Mouse (Mus musculus): ENCODE measurements at regions not wholly inside any gene's neighbourhood (a gene's known extent, or its start where the extent isn't known, plus 50 kb on each side); places are given as distances from the start of the nearest gene placed in this dataset.
A peak's percentile ranks its signal among the peaks of the same experiment; 100 is the strongest.
"Not testable (repeated sequence)": the region's sequence is repeated elsewhere in the genome, so short reads cannot be mapped to it uniquely, and the experiment has no call there.

DNA sequence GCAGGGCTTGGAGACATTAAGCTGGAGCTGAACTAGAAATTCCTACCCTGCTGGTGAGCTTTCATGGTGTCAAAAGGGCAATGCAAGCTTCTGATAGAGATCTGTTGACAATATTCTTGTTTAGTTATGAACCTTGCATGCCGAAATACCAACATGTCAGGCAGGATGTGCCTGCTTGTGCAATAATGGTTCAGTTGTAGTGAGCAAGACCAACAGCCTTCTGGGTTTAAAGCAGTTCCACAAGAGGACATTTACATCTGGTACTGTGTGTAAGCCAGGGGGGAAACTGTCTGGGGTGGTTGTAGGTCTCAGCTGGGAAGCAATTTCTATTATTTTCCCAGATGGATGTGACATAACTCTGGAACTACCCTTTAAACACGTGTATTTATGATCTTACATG is 987.6 kb upstream of the Gm38303 start:
- DNase-seq: no peak

DNA sequence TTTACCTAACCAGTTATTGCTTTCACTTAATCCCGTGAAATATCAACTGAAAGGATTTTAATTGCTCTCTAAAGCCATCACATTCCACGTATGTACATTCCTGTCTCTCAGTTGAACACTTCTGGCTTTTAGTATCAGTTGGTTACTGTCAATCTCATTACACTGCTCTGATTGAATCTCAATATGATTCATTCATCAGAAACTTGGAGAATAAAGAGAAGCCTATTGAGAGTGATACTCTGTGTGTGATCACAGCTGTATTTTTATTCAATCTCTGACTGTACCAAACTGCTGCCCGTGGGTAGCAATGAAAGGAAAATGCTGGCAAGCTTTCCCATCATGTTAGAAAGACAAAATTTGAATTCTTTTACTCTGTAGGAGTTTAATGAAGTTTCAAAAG is 957.5 kb upstream of the Gm38303 start:
- DNase-seq: no peak

DNA sequence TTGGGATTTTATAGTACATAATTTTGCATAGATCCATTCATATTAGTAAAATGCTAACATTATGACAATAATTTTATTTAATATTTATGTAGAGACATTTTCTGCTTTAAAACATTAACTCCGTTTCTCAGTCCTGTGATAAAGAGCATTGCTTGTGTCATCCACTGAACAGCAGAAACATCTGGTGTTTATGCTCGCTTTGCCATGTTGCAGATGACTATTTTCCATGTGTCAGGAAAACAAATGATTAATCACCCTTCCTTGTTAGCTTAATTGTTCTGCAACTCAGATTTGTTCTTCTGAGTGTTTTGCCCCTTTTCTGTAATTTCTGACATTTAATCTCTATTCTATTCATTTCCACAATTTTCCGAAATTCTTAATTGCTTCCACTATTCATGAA is 925.6 kb upstream of the Gm38303 start:
- no peak for DNase-seq

DNA sequence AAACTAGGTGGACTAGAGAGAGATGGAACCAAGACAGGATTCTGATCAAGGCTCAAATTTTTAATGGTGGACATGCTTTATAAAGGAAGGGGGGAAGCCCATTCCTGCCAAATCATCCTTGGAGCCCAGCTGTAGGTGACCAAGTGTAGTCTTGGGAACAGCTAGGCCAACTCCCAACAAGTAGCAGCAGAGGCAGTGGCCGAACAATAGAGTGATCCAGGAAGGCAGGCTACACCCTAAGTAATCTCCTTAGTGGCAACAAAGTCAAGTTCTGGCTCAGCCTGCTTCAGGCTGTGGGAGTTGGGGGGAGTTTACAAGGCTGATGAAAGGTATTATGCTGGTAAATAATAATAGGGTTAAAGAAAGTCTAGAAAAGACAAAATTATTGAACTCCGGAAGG is 878.5 kb upstream of the Gm38303 start:
- DNase-seq: no peak

DNA sequence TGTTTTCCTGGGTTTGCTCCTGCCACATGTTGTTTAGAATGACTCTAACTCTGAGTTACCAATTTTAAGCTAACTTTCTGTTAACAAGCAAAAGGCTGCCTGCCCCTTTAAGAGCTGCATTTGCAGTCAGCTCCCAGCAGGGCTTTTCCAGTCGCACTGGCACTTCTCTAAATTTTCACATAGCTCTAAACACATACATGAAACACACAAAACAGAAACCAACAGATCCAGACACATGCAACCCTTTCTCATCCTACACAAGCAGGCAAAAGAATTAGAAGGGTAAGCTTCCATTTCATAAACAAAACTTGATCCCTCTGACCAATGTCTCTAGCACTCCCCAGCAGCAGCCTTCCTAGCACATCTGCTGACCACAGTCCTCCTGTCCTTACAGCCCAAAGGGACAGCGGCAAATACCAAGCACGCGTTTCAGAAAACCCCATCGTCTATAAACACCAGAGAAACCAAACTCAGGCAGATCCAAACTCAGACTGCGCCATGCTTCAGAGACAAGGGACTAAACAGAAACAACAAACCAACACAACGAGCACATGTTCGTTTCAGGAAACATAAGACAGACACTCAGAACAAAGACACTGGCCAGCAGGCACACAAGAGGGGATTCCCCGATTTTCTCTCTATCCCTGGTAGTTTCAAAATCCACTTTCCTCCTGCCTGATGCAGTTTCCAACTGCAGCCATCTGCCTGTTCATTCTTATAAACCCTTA is 877.6 kb upstream of the Gm38303 start:
- DNase-seq: peak; percentile 4

DNA sequence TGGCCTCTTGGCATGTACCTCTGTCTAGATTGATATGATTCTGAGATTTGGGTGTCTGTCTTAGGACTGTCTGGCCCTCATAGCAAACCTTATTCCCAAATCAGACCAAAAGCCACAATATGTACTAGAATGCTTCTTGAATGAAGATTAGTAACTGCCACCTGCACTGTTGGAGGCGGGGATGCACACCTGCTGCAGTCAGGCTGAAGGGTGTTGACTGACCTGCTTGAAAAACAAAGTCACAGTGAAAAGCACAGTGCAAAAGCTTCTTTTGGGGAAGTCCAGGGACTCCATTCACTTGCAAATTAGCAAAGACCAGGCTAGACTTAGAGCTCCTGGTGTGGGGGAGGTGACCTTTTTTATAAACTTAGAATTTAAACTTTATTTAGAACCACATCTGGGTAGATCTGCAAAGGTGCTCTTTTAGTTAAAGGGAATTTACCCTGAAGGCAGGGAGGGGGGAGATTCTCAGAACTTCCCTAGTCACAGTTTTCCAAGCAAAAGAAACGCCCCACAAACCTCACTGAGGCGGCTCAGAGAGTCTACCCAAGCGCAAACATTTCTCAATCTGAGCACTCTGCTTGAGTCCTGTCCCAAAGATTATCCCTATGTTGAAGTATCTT is 876.9 kb upstream of the Gm38303 start:
- not testable (repeated sequence) for DNase-seq

DNA sequence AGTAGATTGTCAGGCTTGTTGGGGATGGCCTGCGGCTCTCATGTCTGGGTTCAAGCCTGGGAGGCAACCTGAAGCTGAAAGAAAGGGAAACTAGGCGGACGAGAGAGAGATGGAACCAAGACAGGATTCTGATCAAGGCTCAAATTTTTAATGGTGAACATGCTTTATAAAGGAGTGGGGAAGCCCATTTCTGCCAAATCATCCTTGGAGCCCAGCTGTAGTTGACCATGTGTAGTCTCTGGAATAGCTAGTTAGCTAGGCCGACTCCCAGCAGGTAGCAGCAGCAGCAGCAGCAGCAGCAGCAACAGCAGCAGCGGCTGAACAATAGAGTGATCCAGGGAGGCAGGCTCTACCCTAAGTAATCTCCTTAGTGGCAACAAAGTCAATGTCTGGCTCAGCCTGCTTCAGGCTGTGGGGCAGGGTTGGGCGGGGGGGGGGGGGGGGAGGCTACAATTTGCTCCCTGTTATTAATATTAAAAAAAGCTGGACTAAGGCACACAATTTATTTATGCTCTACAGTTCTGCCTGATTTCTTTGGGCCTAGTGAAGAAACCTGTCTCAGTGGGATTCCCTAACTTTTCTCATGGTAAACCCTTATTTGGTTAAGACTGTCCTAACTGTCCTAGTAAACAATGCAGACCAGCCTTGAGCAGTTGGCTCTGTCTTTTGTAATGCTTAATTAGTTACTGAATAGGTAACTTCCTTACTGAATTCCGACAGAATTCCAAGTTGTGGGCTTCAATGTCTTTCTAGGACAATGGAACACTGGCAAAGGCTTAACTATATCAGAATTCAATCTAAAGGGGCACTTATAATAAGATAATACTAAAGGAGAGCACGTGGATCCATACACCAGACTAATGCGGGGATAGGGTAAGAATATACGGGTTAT is 875.7 kb upstream of the Gm38303 start:
- DNase-seq: not testable (repeated sequence)

DNA sequence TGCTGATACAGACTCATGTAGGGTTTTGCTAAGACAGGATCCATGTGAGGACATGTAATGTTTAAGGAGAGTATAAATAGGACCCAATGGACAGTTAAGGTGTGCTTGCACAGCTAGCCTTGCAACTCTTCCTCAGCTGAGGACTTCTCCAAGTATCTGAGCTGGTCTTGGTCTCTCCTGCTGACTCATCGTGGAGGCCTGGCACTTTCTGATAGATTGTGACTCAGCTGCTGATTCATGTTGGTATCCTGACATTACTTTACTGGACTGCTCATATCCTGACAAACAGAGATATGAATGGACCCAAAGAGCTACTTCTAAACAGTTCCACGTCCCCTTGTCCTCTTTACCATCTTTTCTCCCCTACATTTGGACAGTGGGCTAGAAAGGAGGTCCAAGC is 838.5 kb upstream of the Gm38303 start:
- DNase-seq: no peak

DNA sequence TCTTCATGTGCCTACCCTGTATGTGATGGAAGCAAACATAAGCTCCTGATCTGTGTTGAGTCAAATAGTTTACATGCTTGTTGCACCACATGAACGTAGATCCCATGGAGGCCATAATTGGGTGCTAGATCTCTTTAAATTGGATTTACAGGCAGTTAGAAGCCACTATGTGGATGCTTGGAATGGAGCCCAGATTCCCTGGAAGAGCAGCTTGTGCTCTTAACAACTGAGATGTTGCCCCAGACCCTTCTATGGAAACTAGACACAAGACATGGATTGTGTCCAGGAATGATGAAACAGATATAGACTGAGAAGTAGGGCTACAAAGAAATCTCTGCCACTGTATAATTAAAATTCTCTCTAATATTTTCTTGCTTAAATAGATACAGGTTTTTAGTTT is 819.9 kb upstream of the Gm38303 start:
- DNase-seq: peak; percentile 15

All from right cerebral cortex, postnatal 4 days (tissue).